Mouse (Mus musculus) embryonic fibroblast, embryonic 13.5 days (primary cell): ENCODE data around the gene BC030867.

ENCODE experiments used
- CTCF ChIP-seq: IDR thresholded peaks from 2 replicates; pipeline ENCODE4 v1.5.1; 2011; ENCODE audit warnings: mild to moderate bottlenecking, control low read depth, low read length, moderate library complexity, borderline replicate concordance; ENCODE audit not compliant: insufficient read depth
- POLR2A ChIP-seq: IDR thresholded peaks from 2 replicates; pipeline ENCODE4 v1.6.1; 2011; ENCODE audit warnings: low read depth, mild to moderate bottlenecking, control low read depth, low read length, moderate library complexity

- TF ChIP-seq POLR2A (no peak; the same call in 1 of the 2 replicates), CTCF (no peak)
Observed at GRCm38 (mm10) chr11:102288027-102288804, 39.5 kb downstream of the BC030867 start.
